Mouse (Mus musculus) C2C12 (cell line): ENCODE measurements at regions not wholly inside any gene's neighbourhood (a gene's known extent, or its start where the extent isn't known, plus 50 kb on each side); places are given as distances from the start of the nearest gene placed in this dataset.

Experiments
- CTCF ChIP-seq: IDR thresholded peaks from one replicate; pipeline ENCODE4 v1.5.1; 2011; ENCODE audit not compliant: control insufficient read depth, insufficient read depth, insufficient read length
- MAX ChIP-seq: IDR thresholded peaks from one replicate; pipeline ENCODE4 v1.6.1; 2011; ENCODE audit warnings: mild to moderate bottlenecking, control low read depth

DNA sequence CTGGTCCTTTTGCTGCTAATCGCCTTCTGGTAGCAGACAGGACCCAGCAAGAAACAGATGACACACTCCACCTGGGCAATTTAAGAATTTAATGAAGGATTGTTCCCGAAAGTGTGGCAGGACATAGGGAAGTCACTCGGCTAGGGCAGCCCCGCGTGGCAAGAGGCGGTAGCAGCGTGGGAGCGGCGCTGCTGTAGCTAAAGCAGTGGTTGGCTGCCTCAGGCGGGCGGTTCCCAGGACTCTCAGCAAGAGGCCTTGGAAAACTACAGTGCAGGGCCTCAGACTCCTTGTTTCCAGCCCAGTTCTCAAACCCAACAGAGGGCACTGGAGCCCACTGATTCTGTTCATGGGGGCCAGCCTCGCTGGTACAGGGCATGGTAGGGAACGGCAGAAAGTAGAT lies 154.2 kb upstream of the Usp9x start:
- TF ChIP-seq CTCF (no peak), MAX (no peak)
